Mouse (Mus musculus) lung, postnatal 0 days (tissue): Measurements from ENCODE around the gene Psmc2.

Experiments used
- CTCF ChIP-seq: IDR thresholded peaks from 2 replicates; pipeline ENCODE4 v1.5.1; 2016; ENCODE audit warnings: antibody characterized with exemption, mild to moderate bottlenecking
- EP300 ChIP-seq: IDR thresholded peaks from 2 replicates; pipeline ENCODE4 v1.6.1; 2016; ENCODE audit warnings: antibody characterized with exemption, mild to moderate bottlenecking, control low read depth

GRCm38 (mm10) chr5:21846616-21847290 lies 61.7 kb downstream of the Psmc2 start:
- TF ChIP-seq CTCF, result no peak
- TF ChIP-seq EP300, result no peak
